Mouse (Mus musculus) erythroblast, embryonic 14.5 days (primary cell): ENCODE data around the gene Gnb1l.

Experiments
- GATA1 ChIP-seq: IDR thresholded peaks from 2 replicates; pipeline ENCODE4 v1.6.1; 2012; ENCODE audit warnings: low read length, inconsistent platforms, mixed read lengths
- TAL1 ChIP-seq: IDR thresholded peaks from 3 replicates; pipeline ENCODE4 v1.6.1; 2012; ENCODE audit warnings: low read length, inconsistent platforms, mixed read lengths

DNA sequence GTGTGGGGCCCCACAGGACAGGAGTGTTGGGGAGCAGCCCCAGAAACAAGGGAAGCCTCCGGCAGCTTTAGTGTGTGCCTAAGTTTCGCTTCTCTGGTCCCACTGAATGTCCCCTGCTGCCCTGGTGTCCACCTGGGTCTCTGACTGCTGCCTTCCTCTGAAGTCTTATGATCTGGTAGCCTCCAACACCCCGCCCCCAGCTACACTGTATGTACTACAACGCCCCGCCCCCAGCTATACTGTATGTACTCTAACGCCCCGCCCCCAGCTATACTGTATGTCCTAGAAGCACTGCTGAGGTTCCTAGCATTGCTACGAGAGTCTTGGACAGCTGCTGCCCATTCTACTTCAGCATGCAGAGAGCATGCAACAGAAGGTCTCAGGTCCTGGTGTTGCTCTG is 25.5 kb upstream of the Gnb1l start:
- TF ChIP-seq TAL1 (no peak), GATA1 (no peak)
